Mouse (Mus musculus) liver, adult 10 weeks (tissue): ENCODE data around the gene Trim72. TPM values are rescaled to one million over a fixed set of nuclear protein-coding genes. Genes with fewer than 3 reads are reported as not detected.

Experiments
- polyA plus RNA-seq: library from polyadenylated mRNA; stranded (reverse); fragments of 350-450 nt; fragmentation: Illumina TruSeq; extraction: RNeasy Lipid Tissue Mini Kit (QIAGEN cat#74804); gene quantifications from one replicate; pipeline ENCODE4 v1.2.3, GENCODE M21; 2014; ENCODE audit warnings: low read depth, low replicate concordance

Gene Trim72
- not detected for polyA plus RNA-seq

DNA sequence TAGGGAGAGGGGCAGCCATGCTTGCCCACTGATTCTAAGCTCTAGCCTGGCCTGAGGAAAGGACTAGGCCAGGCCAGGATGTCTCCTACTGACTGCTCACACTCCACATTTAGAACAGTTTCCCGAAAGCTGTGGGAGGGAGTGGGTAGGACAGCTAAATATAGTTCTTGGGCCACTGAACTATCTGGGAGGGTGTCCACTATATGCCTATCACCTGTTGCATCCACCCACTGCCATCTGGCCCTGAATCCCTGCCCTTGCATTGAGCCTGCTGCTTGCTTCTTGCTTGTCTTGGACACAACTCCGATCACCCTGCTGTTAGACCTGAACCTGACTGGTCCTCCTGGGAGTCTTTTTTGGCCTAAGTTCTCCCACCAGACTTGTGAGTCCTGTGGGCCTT, at the start of gene Trim72:
Gene Trim72, plus strand, starts transcription at position 262 of the 400 bp plus-strand sequence.

DNA sequence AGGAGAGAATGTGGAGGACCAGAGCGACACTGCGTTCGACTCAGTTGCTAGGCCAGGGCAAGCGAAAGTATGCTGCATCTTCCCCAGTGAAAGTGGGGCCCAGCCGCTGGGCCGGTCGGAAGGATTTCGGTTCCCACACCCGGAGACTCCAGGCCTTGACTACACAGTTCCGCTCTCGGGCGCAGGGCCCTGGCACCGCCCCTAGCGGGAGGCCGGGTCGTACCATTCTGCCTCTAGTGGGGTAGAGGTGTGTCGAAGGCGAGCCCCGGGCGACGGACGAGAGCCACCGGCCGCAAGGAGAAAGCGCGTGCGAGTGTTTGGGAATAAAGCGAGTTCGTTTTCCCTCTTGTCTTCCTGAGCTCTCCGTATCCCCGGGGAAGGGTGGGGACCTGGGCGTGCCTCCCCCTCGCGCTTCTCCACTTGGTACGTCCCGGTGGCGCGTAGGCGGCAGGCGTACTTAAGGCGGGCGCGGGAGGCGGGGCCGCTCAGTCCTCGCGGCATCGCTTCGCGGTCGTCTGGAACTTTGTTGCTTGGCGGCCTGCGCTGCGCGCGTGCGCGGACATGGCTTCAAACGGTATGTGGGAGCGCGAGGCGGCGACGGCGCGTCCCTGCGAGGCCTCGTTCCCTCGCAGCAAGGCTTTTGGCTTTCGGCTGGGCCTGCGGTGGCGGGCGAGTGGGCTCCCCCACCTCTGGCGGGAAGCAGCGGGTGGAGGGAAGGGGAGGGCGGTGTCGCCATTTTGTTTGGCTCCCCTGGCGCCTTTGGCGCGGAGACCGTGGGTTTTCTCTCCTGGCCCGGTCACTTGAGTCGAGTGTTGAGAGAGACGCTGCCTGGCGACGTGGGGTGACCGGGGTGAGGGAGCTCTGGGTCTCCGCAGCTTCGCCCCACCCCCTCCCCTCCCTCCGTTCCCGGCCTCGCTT, 36.5 kb upstream of the Trim72 start, which contains the start of gene Fus:
Gene Fus, plus strand, starts transcription at position 454 of the 918 bp plus-strand sequence.

DNA sequence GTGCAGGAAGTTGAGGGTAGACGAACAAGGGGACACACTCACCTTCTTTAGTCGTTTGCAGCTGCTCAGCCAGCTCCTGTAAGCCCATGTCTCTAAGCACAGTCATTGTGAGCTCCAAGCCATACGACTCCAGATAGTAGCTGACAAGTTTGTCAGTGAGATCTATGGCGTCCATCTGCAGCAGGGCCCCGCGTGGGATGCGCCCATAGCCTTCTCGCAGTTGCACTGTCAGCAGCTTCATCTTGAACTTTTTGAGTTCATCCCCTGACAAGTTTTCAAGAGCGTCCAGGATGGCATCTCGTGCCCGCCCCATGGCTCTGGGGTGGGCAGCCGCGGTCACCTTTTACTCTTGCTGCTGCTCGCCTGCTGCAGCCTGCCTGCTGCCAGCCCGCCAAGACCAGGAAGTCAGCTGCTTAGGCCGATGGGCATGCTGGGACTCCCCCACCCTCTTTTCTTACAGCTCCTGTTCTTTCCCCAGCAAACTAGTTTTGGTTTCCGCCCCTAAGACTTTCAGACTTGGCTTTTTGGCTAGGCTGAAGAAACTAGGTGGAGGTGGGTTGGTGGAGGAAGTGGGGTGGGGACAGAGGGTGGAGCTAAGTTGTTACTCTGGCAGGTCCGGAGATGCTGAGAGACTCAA, 10.3 kb upstream of the Trim72 start, which contains the start of gene Pycard:
Gene Pycard, minus strand, starts transcription at position 527 of the 637 bp plus-strand sequence.

Other genes with a start within 250 kb of the Trim72 start
- 4.0 TPM for gene Orai3, start 234.1 kb upstream of the Trim72 start, polyA plus RNA-seq
- gene Setd1a, start 227.3 kb upstream of the Trim72 start, polyA plus RNA-seq = 1.6 TPM
- not detected for gene Gm49388, start 218.3 kb upstream of the Trim72 start, polyA plus RNA-seq
- gene Hsd3b7, start 203.3 kb upstream of the Trim72 start, polyA plus RNA-seq = 305 TPM
- gene Stx4a, start 179.7 kb upstream of the Trim72 start, polyA plus RNA-seq = 12.3 TPM
- gene Stx1b, start 179.4 kb upstream of the Trim72 start, polyA plus RNA-seq = 3.2 TPM
- gene Zfp646, start 127.7 kb upstream of the Trim72 start, polyA plus RNA-seq = 1.8 TPM
- gene Zfp668, start 127.1 kb upstream of the Trim72 start, polyA plus RNA-seq = 0.21 TPM
- 0.24 TPM for gene Prss53, start 113.0 kb upstream of the Trim72 start, polyA plus RNA-seq
- not detected for gene Gm21974, start 108.5 kb upstream of the Trim72 start, polyA plus RNA-seq
- 252 TPM for gene Vkorc1, start 108.3 kb upstream of the Trim72 start, polyA plus RNA-seq
- 1.1 TPM for gene Bckdk, start 99.9 kb upstream of the Trim72 start, polyA plus RNA-seq
- 8.6 TPM for gene Kat8, start 91.4 kb upstream of the Trim72 start, polyA plus RNA-seq
- not detected for gene Prss8, start 73.8 kb upstream of the Trim72 start, polyA plus RNA-seq
- gene Prss36, start 57.2 kb upstream of the Trim72 start, polyA plus RNA-seq = 0.37 TPM
- 200 TPM for gene Fus, start 36.5 kb upstream of the Trim72 start, polyA plus RNA-seq
- 0.61 TPM for gene Pycard, start 10.1 kb upstream of the Trim72 start, polyA plus RNA-seq
- 0.42 TPM for gene Itgam, start 58.7 kb downstream of the Trim72 start, polyA plus RNA-seq
- gene Gm49368, start 58.7 kb downstream of the Trim72 start, polyA plus RNA-seq = not detected
- 0.29 TPM for gene Itgax, start 125.6 kb downstream of the Trim72 start, polyA plus RNA-seq
- gene Itgad, start 150.4 kb downstream of the Trim72 start, polyA plus RNA-seq = not detected
- not detected for gene Cox6a2, start 202.4 kb downstream of the Trim72 start, polyA plus RNA-seq
- gene Armc5, start 233.4 kb downstream of the Trim72 start, polyA plus RNA-seq = 0.13 TPM
- 2.1 TPM for gene 9130023H24Rik, start 234.1 kb downstream of the Trim72 start, polyA plus RNA-seq
- 0.40 TPM for gene Tgfb1i1, start 242.9 kb downstream of the Trim72 start, polyA plus RNA-seq